Mouse (Mus musculus) liver (tissue): Measurements from ENCODE around the gene Rasl11b.
A peak's percentile ranks its signal among the peaks of the same experiment; 100 is the strongest.

Experiments used
- DNase-seq: peaks from one replicate; pipeline ENCODE4 v3.0.0-alpha.2; 2020; ENCODE audit warnings: mixed read lengths

Gene Rasl11b

GRCm38 (mm10) chr5:74194841-74195613 lies at the start of gene Rasl11b:
Gene Rasl11b (plus strand): TSS chr5:74195286.
- peak; percentile 92 for DNase-seq

- no peak for DNase-seq
Measured at GRCm38 (mm10) chr5:74147631-74148030, 47.5 kb upstream of the Rasl11b start.

GRCm38 (mm10) chr5:74149975-74150374 lies 45.1 kb upstream of the Rasl11b start:
- DNase-seq = no peak

- DNase-seq = no peak
Measured at GRCm38 (mm10) chr5:74151774-74152173, 43.3 kb upstream of the Rasl11b start.

- DNase-seq = no peak
Measured at GRCm38 (mm10) chr5:74155860-74156351, 39.2 kb upstream of the Rasl11b start.

- no peak for DNase-seq
Measured at GRCm38 (mm10) chr5:74158929-74159632, 36.0 kb upstream of the Rasl11b start.

- DNase-seq = no peak
Measured at GRCm38 (mm10) chr5:74159906-74160305, 35.2 kb upstream of the Rasl11b start.

GRCm38 (mm10) chr5:74160349-74160748 lies 34.7 kb upstream of the Rasl11b start:
- no peak for DNase-seq

- DNase-seq = peak; percentile 34
Measured at GRCm38 (mm10) chr5:74161297-74161926, 33.7 kb upstream of the Rasl11b start.

- DNase-seq = no peak
Measured at GRCm38 (mm10) chr5:74162013-74162412, 33.1 kb upstream of the Rasl11b start.

- DNase-seq = no peak
Measured at GRCm38 (mm10) chr5:74163141-74163540, 31.9 kb upstream of the Rasl11b start.

GRCm38 (mm10) chr5:74164547-74164946 lies 30.5 kb upstream of the Rasl11b start:
- DNase-seq = no peak

GRCm38 (mm10) chr5:74166642-74167041 lies 28.4 kb upstream of the Rasl11b start:
- no peak for DNase-seq

GRCm38 (mm10) chr5:74168085-74168484 lies 27.0 kb upstream of the Rasl11b start:
- DNase-seq = no peak

GRCm38 (mm10) chr5:74171768-74172167 lies 23.3 kb upstream of the Rasl11b start:
- peak; percentile 30 for DNase-seq

GRCm38 (mm10) chr5:74172208-74172607 lies 22.9 kb upstream of the Rasl11b start:
- peak; percentile 23 for DNase-seq

GRCm38 (mm10) chr5:74173162-74173844 lies 21.8 kb upstream of the Rasl11b start:
- DNase-seq = no peak

GRCm38 (mm10) chr5:74175526-74176270 lies 19.4 kb upstream of the Rasl11b start:
- no peak for DNase-seq

GRCm38 (mm10) chr5:74180216-74180615 lies 14.9 kb upstream of the Rasl11b start:
- DNase-seq = no peak

- no peak for DNase-seq
Measured at GRCm38 (mm10) chr5:74183118-74183517, 12.0 kb upstream of the Rasl11b start.

- no peak for DNase-seq
Measured at GRCm38 (mm10) chr5:74184607-74185006, 10.5 kb upstream of the Rasl11b start.

- DNase-seq = no peak
Measured at GRCm38 (mm10) chr5:74188076-74188475, 7.0 kb upstream of the Rasl11b start.
